Mouse (Mus musculus) layer of hippocampus, postnatal 36 days (tissue): ENCODE measurements around the gene 4931400O07Rik. TPM values are rescaled to one million over a fixed set of nuclear protein-coding genes. Genes with fewer than 3 reads are reported as not detected.

Experiments
- DNase-seq, 2 experiments: peaks; one replicate each; pipeline ENCODE4 v3.0.0; 2022
- total RNA-seq, 2 experiments: library from RNA; stranded (reverse); gene quantifications; 2 replicates each; pipeline ENCODE4 v1.2.3; 2021

The 4931400O07Rik gene
- total RNA-seq = not detected

DNA sequence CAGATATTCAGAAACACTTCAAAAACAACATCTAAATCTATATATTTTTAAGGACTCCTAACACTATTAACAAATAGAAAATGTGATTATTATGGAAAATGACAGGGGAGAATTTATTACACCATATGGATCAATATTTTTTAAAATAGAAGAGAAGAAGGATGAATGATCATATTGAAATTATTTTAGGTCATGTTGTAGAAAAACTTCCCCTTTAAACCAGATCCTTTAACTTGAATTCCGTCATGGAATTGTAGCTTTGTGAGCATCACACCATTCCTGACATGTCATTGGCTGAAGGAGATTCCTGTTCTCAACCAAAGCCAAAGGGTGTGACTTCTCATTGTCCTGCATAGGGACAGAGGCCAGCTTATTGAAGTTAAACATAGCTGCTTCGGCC lies at the start of gene 4931400O07Rik:
Gene 4931400O07Rik, plus strand, starts transcription at position 301 of the 400 bp plus-strand sequence.
- no peak for DNase-seq

Other genes with a start within 250 kb of the 4931400O07Rik start
- gene 4933402E13Rik, start 184.5 kb upstream of the 4931400O07Rik start, total RNA-seq = not detected